Mouse (Mus musculus): ENCODE results near the gene Rbm20. TPM values are rescaled to one million over a fixed set of nuclear protein-coding genes. Genes with fewer than 3 reads are reported as not detected.

Rbm20 gene
- total and polyA plus RNA-seq, 3 experiments = 37.3 to 58.6 TPM; not detected in 1

- peak; percentile 73 for DNase-seq (ENCODE audit: low read depth, low spot score)
- H3K9me3 ChIP-seq (replicated peaks; ENCODE audit: insufficient read depth, low read length) = no peaks in the 10 kb centered on the region
- no peaks in the 10 kb centered on the region for H3K27me3 ChIP-seq (ENCODE audit: control insufficient read depth in 1 of 2, insufficient read depth in 2 of 2, low read length in 2 of 2)
- peaks cover 3 to 10% of the 10 kb centered on the region in 2 experiments for H3K4me1 ChIP-seq (ENCODE audit: control insufficient read depth in 1 of 2, insufficient read depth in 2 of 2, low read length in 2 of 2)
- H3K27ac ChIP-seq (ENCODE audit: control insufficient read depth, low read depth, low read length) = no peak overlapping the region
- H3K36me3 ChIP-seq (ENCODE audit: control insufficient read depth in 1 of 2, insufficient read depth in 2 of 2, low read length in 2 of 2) = peaks cover 1 to 6% of the 10 kb centered on the region in 2 experiments
- H3K9ac ChIP-seq (ENCODE audit: control insufficient read depth, low read depth, low read length, poor library complexity, severe bottlenecking) = no peak overlapping the region
- no peak overlapping the region for H3K4me3 ChIP-seq (ENCODE audit: control insufficient read depth in 1 of 2, insufficient read depth in 1 of 2, low read depth in 2 of 2, low read length in 2 of 2)
- H3K79me2 ChIP-seq (ENCODE audit: control insufficient read depth, insufficient read depth, low read length, poor library complexity) = no peaks in the 10 kb centered on the region
- TF ChIP-seq MEF2A (IDR thresholded peaks at IDR 0.05; ENCODE audit: extremely low read depth, insufficient replicate concordance, low read depth, low read length, poor library complexity, severe bottlenecking) (no peak), HCFC1 (IDR thresholded peaks at IDR 0.05; ENCODE audit: low read depth, low read length) (no peak), SMC3 (IDR thresholded peaks at IDR 0.05; ENCODE audit: low read depth, low read length) (peak; percentile 30), GATA1 (IDR thresholded peaks at IDR 0.05; ENCODE audit: low read depth, low read length) (peak; percentile 84), TAL1 (IDR thresholded peaks at IDR 0.05; ENCODE audit: low read length) (no peak), TBP (IDR thresholded peaks at IDR 0.05; ENCODE audit: low read depth, low read length) (0 out of 2 replicates have a peak, but pooled peaks have one; percentile 12), ZNF384 (IDR thresholded peaks at IDR 0.05; ENCODE audit: low read depth, low read length) (no peak), RCOR1 (IDR thresholded peaks at IDR 0.05; ENCODE audit: low read depth, low read length) (peak; percentile 63), POLR2A (IDR thresholded peaks at IDR 0.05; ENCODE audit: control insufficient read depth in 1 of 2, insufficient read depth in 1 of 2, low read depth in 1 of 2, low read length in 2 of 2, poor library complexity in 1 of 2) (no peak), MXI1 (IDR thresholded peaks at IDR 0.05; ENCODE audit: low read depth, low read length) (peak; percentile 59; the same call in 1 of the 2 replicates), MYB (IDR thresholded peaks at IDR 0.05; ENCODE audit: low read depth, low read length) (no peak), JUND (IDR thresholded peaks at IDR 0.05; ENCODE audit: low read depth, low read length) (no peak), E2F4 (IDR thresholded peaks at IDR 0.05; ENCODE audit: borderline replicate concordance, low read depth, low read length) (no peak), ZC3H11A (IDR thresholded peaks at IDR 0.05; ENCODE audit: low read depth, low read length) (no peak), NRF1 (IDR thresholded peaks at IDR 0.05; ENCODE audit: insufficient read depth, low read depth, low read length, poor library complexity, severe bottlenecking) (no peak), MYC (IDR thresholded peaks at IDR 0.05; ENCODE audit: low read depth, low read length) (no peak), RAD21 (IDR thresholded peaks at IDR 0.05; ENCODE audit: low read depth, low read length) (no peak), USF2 (IDR thresholded peaks at IDR 0.05; ENCODE audit: borderline replicate concordance in 1 of 2, insufficient read depth in 1 of 2, low read depth in 1 of 2, low read length in 2 of 2) (no peak), POLR2AphosphoS2 (IDR thresholded peaks at IDR 0.05; ENCODE audit: low read length) (no peak), USF1 (IDR thresholded peaks at IDR 0.05; ENCODE audit: low read depth, low read length) (no peak), MAFK (IDR thresholded peaks at IDR 0.05; ENCODE audit: borderline replicate concordance, low read depth, low read length) (peak; percentile 29; the same call in 1 of the 2 replicates), UBTF (IDR thresholded peaks at IDR 0.05; ENCODE audit: borderline replicate concordance, insufficient read depth, low read depth, low read length) (no peak), CHD1 (IDR thresholded peaks at IDR 0.05; ENCODE audit: low read depth, low read length) (no peak), ZMIZ1 (IDR thresholded peaks at IDR 0.05; ENCODE audit: low read depth, low read length) (no peak), MAZ (IDR thresholded peaks at IDR 0.05; ENCODE audit: low read depth, low read length) (no peak), CTCF (IDR thresholded peaks at IDR 0.05 in 2 of 3, conservative IDR thresholded peaks at IDR 0.05 in 1 of 3; ENCODE audit: control insufficient read depth in 1 of 3, insufficient read depth in 1 of 3, low read depth in 2 of 3, low read length in 3 of 3, poor library complexity in 1 of 3, severe bottlenecking in 1 of 3) (no peak), NELFE (IDR thresholded peaks at IDR 0.05; ENCODE audit: low read depth, low read length) (no peak), ELF1 (IDR thresholded peaks at IDR 0.05; ENCODE audit: low read depth, low read length) (no peak; the same call in 1 of the 2 replicates), TCF12 (IDR thresholded peaks at IDR 0.05; ENCODE audit: low read depth, low read length) (0 out of 2 replicates have a peak, but pooled peaks have one; percentile 49), EP300 (IDR thresholded peaks at IDR 0.05; ENCODE audit: low read depth in 1 of 2, low read length in 2 of 2) (peak; percentile 61 to 65), BHLHE40 (IDR thresholded peaks at IDR 0.05; ENCODE audit: borderline replicate concordance, low read depth, low read length) (no peak), SIN3A (IDR thresholded peaks at IDR 0.05; ENCODE audit: low read length) (peak; percentile 61; the same call in 1 of the 2 replicates), POLR2AphosphoS5 (IDR thresholded peaks at IDR 0.05; ENCODE audit: borderline replicate concordance, low read depth, low read length) (no peak), ZKSCAN1 (IDR thresholded peaks at IDR 0.05; ENCODE audit: low read depth, low read length) (no peak), KAT2A (conservative IDR thresholded peaks at IDR 0.05; ENCODE audit: low read depth, low read length) (no peak), GABPA (IDR thresholded peaks at IDR 0.05; ENCODE audit: low read depth, low read length) (no peak)
Observed at GRCm38 (mm10) chr19:53848272-53848995, 171.3 kb downstream of the Rbm20 start.

All from MEL (cell line).